Mouse (Mus musculus) hindbrain, embryonic 16.5 days (tissue): ENCODE measurements around the gene Atf6. TPM values are rescaled to one million over a fixed set of nuclear protein-coding genes. Genes with fewer than 3 reads are reported as not detected.

Experiments used
- ATAC-seq: fragments of 200-750 bp; cut with Nextera tagmentation; 2 replicates; pipeline ENCODE4 v1.8.0; 2017; ENCODE audit warnings: moderate TSS enrichment, moderate library complexity
- H3K27ac ChIP-seq: fragments of 300-500 bp; sonication (generic); 2 replicates; pipeline ENCODE4 v1.5.1; 2014; ENCODE audit warnings: low read depth, mild to moderate bottlenecking, control low read depth, low read length, moderate library complexity
- H3K27me3 ChIP-seq: fragments of 300-500 bp; sonication (generic); replicated peaks from 2 replicates; pipeline ENCODE4 v1.6.1; 2014; ENCODE audit warnings: low read length; ENCODE audit not compliant: control insufficient read depth, insufficient read depth
- H3K36me3 ChIP-seq: fragments of 300-500 bp; sonication (generic); 2 replicates; pipeline ENCODE4 v1.6.1; 2014; ENCODE audit warnings: mild to moderate bottlenecking, low read length, moderate library complexity, mixed read lengths; ENCODE audit not compliant: control insufficient read depth, insufficient read depth
- H3K4me1 ChIP-seq: fragments of 300-500 bp; sonication (generic); 2 replicates; pipeline ENCODE4 v1.6.1; 2014; ENCODE audit warnings: low read depth, low read length; ENCODE audit not compliant: control insufficient read depth, insufficient read depth
- H3K4me2 ChIP-seq: fragments of 300-500 bp; sonication (generic); 2 replicates; pipeline ENCODE4 v1.6.1; 2014; ENCODE audit warnings: mild to moderate bottlenecking, low read length, control low read depth, moderate library complexity
- H3K4me3 ChIP-seq: fragments of 300-500 bp; sonication (generic); 2 replicates; pipeline ENCODE4 v1.5.1; 2014; ENCODE audit warnings: mild to moderate bottlenecking, low read length, control low read depth, moderate library complexity
- H3K9ac ChIP-seq: fragments of 300-500 bp; sonication (generic); 2 replicates; pipeline ENCODE4 v1.6.1; 2014; ENCODE audit warnings: low read depth, mild to moderate bottlenecking, control low read depth, low read length, moderate library complexity
- H3K9me3 ChIP-seq: fragments of 300-500 bp; sonication (generic); 2 replicates; pipeline ENCODE4 v1.6.1; 2014; ENCODE audit warnings: mild to moderate bottlenecking, low read length, moderate library complexity; ENCODE audit not compliant: control insufficient read depth
- whole genome bisulfite sequencing: fragments of 180-500 bp; shearing (Covaris S2); extraction: QIAGEN DNeasy Blood & Tissue Kit; methylation state at CpG from one replicate; pipeline ENCODE4 v1.1.7; 2014; 5-methylcytosine and 5-hydroxymethylcytosine counted together
- polyA plus RNA-seq: library from polyadenylated mRNA; unstranded; fragments of >200 nt; fragmentation: Nextera tagmentation; extraction: Ambion mirVana; gene quantifications from 2 replicates; pipeline ENCODE4 v1.2.1, GENCODE M21; 2015

Gene Atf6
- polyA plus RNA-seq, 1 experiment from 2014 or later: 6.5 TPM

GRCm38 (mm10) chr1:170868107-170868904, 735 bp upstream of the Atf6 start:
- Histone ChIP-seq H3K27ac (no peak overlapping the region), H3K4me3 (peak overlapping the region; percentile 94), H3K9me3 (no peaks in the 10 kb centered on the region), H3K27me3 (no peaks in the 10 kb centered on the region), H3K4me1 (peaks cover 7% of the 10 kb centered on the region; the same call in 1 of the 2 replicates), H3K4me2 (peak overlapping the region; percentile 75), H3K36me3 (no peaks in the 10 kb centered on the region), H3K9ac (peak overlapping the region; percentile 66)
- under 1% methylated on average over 33 of the region's 33 CpGs for WGBS
- ATAC-seq: peak; percentile 90

DNA sequence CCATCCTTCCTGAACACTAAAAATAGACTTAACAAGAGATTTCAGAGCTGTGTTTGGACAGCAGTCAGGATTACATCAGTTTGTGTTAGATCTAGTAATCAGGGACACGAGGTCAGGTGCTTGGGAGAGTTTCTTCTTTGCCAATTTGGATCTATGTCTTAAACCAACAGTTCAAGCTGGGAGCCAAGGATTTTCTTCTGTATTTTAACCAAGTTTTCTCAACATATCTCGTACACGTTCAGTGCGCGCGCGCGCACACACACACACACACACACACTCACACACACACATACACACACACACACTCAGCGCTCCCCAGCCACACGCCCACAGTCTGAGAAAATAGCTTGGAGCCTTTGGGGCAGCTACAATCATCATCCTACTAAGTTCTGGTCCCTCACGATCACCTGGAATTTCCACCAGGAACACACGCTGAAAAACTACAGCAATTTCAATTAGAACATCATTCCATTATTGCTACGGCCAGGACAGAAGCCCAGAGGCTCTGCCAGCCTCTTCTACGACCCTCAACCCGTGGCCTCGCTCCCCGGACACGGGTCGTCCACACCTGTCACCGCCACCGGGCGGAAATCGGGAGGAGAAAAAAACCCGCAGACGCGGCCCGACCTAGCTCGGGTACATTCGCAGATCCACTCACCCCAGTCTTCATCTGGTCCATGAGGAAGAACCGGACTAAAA, 430 bp downstream of the Atf6 start:
- no peaks in the 10 kb centered on the region for H3K9me3 ChIP-seq
- H3K9ac ChIP-seq: peak overlapping the region; percentile 89
- no peaks in the 10 kb centered on the region for H3K36me3 ChIP-seq
- H3K4me2 ChIP-seq: peak overlapping the region; percentile 75
- H3K27me3 ChIP-seq: no peaks in the 10 kb centered on the region
- peak overlapping the region; percentile 94 for H3K4me3 ChIP-seq
- H3K4me1 ChIP-seq: peaks cover 7% of the 10 kb centered on the region; the same call in 1 of the 2 replicates
- 2% methylated on average over 30 of the region's 30 CpGs for WGBS
- ATAC-seq: peak; percentile 63
- H3K27ac ChIP-seq: peak overlapping the region; percentile 84

DNA sequence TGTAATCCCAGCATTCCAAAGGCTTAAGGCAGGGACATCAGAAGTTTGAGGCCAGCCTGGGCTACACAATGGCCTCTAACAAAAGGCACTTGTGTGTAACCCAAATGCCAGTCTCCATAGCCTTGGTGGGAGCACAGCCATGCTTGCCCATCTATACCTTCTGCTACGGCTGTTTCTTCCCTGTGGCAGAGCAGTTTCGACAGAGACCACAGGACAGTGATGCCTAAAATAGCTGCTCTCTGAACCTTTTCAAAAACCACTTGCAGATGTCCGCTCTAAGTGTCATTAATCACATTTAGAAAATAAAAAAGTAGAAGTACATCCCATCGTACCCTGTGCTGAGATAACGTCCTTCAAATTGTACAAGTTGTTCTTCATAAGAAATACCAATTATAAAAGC, 2.2 kb downstream of the Atf6 start:
- Histone ChIP-seq H3K4me2 (no peak overlapping the region), H3K27ac (no peak overlapping the region), H3K36me3 (no peaks in the 10 kb centered on the region), H3K9me3 (no peaks in the 10 kb centered on the region), H3K27me3 (no peaks in the 10 kb centered on the region), H3K4me1 (peaks cover 7% of the 10 kb centered on the region; the same call in 1 of the 2 replicates), H3K4me3 (no peak overlapping the region), H3K9ac (no peak overlapping the region)
- 89% methylated on average over 5 of the region's 5 CpGs for WGBS
- no peak for ATAC-seq

DNA sequence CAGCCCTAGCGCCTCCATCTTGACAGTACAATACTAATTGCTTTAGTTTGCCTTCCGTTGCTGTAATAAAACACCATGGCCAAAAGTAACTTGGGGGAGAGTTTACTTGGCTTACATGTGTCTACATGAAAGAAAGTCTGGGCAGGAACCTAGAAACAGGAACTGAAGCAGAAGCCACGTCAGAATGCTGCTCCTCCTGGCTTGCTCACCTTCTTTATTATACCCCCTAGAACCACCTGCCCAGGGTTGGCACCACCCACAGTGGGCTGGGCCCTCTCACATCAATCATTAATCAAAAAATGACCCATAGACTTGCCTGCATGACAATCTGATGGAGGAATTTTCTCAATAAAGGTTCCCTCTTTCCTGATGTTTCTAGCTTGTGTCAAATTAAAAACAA, 2.8 kb downstream of the Atf6 start:
- Histone ChIP-seq H3K27ac (no peak overlapping the region), H3K4me3 (no peak overlapping the region), H3K4me2 (no peak overlapping the region), H3K9ac (no peak overlapping the region), H3K27me3 (no peaks in the 10 kb centered on the region), H3K9me3 (no peaks in the 10 kb centered on the region), H3K4me1 (peaks cover 7% of the 10 kb centered on the region; the same call in 1 of the 2 replicates), H3K36me3 (no peaks in the 10 kb centered on the region)
- ATAC-seq: no peak
- 85% methylated on average over 3 of the region's 3 CpGs for WGBS

DNA sequence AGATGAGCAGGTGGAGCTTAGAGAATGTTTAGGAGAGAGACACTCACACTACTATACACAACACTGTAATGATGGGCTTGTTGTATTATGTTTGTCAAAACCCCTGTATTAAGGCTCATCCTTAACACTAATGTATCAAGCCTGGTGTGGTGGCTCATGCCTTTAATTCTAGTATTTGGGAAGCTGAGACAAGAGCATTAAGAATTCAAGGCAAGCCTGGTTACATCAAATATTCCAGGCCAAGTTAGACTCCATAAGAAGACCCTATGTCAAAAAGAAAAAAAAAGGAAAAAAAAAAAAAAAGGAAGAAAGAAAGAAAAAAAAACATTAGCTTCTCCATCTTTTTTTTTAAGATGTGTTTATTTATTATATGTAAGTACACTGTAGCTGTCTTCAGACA, 3.3 kb downstream of the Atf6 start:
- no peak for ATAC-seq

DNA sequence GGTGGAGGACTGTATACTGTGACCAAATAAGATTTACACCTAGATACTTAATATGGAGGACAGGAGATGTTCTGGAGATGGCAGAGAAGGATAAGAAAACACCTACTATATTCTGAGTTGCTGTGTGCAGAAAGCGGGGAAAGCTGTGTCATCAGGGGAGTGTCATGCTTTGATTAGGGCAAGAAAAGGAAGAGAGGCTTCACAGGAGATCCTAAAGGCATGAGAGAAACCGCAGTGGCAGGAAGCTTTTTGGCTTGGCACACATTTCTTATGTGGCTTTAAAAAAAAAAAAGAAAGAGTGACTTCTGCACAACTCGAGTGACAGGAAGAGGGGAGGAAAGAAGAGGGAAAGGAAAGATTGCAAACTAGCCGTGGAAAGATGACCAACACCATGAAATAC, 4.5 kb downstream of the Atf6 start:
- H3K9me3 ChIP-seq: no peaks in the 10 kb centered on the region
- H3K27me3 ChIP-seq: no peaks in the 10 kb centered on the region
- H3K27ac ChIP-seq: no peak overlapping the region
- no peak overlapping the region for H3K4me2 ChIP-seq
- H3K4me1 ChIP-seq: peaks cover 4% of the 10 kb centered on the region; the same call in 1 of the 2 replicates
- WGBS: 77% methylated on average over 4 of the region's 4 CpGs
- H3K36me3 ChIP-seq: no peaks in the 10 kb centered on the region
- no peak for ATAC-seq
- H3K4me3 ChIP-seq: no peak overlapping the region
- no peak overlapping the region for H3K9ac ChIP-seq

More for the DNA sequence above, 3.3 kb downstream of the Atf6 start:
- no peak overlapping the region for H3K4me2 ChIP-seq
- no peaks in the 10 kb centered on the region for H3K36me3 ChIP-seq
- H3K9me3 ChIP-seq: no peaks in the 10 kb centered on the region
- H3K27ac ChIP-seq: no peak overlapping the region
- H3K4me1 ChIP-seq: peaks cover 4% of the 10 kb centered on the region; the same call in 1 of the 2 replicates
- H3K9ac ChIP-seq: no peak overlapping the region
- H3K27me3 ChIP-seq: no peaks in the 10 kb centered on the region
- H3K4me3 ChIP-seq: no peak overlapping the region

GRCm38 (mm10) chr1:170862435-170862717, 5.2 kb downstream of the Atf6 start:
- no peak for ATAC-seq
- no peak overlapping the region for H3K9ac ChIP-seq
- H3K4me1 ChIP-seq: peaks cover 4% of the 10 kb centered on the region; the same call in 1 of the 2 replicates
- WGBS: 82% methylated on average over 3 of the region's 3 CpGs
- no peak overlapping the region for H3K4me2 ChIP-seq
- H3K9me3 ChIP-seq: no peaks in the 10 kb centered on the region
- no peaks in the 10 kb centered on the region for H3K36me3 ChIP-seq
- H3K27ac ChIP-seq: no peak overlapping the region
- no peak overlapping the region for H3K4me3 ChIP-seq
- no peaks in the 10 kb centered on the region for H3K27me3 ChIP-seq

DNA sequence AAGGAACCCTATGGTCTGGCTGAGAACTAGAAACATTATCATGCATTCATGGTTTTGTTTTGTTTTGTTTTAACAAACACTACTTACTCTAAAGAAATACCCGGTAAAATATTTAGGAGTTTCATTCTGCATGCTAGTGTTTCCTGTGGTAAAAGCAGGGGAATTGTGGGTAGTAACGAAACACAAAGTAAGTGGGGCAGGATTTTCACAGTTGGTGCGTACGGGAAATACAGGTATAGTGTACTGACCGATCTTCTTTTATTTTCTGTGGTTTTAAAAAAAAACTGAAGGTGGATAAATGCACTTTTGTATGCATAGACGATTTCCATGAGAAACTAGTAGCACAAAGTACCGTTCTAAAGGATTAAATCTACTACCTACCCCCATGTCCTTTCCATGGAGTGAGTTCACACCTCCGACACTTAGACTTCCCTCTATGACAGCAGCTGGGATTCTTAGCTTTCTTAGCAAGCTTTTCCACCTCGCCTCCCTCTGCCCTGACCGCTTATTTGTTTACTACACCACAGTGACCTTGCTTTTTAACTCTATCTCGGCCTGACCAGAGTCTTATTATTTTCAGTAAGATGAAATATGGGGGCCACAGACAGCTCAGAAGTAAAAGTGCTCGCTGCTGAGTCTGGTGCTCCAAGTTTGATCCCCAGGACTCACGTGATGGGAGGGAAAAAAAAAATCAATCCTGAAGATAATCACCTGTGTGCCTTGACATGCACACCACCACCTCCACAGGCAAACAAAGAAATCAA, 5.7 kb downstream of the Atf6 start:
- H3K4me3 ChIP-seq: no peak overlapping the region
- no peaks in the 10 kb centered on the region for H3K27me3 ChIP-seq
- H3K4me2 ChIP-seq: no peak overlapping the region
- H3K9me3 ChIP-seq: no peaks in the 10 kb centered on the region
- H3K36me3 ChIP-seq: no peaks in the 10 kb centered on the region
- 86% methylated on average over 13 of the region's 13 CpGs for WGBS
- no peak overlapping the region for H3K27ac ChIP-seq
- ATAC-seq: no peak
- H3K9ac ChIP-seq: no peak overlapping the region
- peaks cover 3% of the 10 kb centered on the region; the same call in 1 of the 2 replicates for H3K4me1 ChIP-seq

GRCm38 (mm10) chr1:170858872-170859271, 8.7 kb downstream of the Atf6 start:
- Histone ChIP-seq H3K4me2 (no peak overlapping the region), H3K9ac (no peak overlapping the region), H3K4me3 (no peak overlapping the region), H3K9me3 (no peaks in the 10 kb centered on the region), H3K27me3 (no peaks in the 10 kb centered on the region), H3K27ac (no peak overlapping the region), H3K36me3 (no peaks in the 10 kb centered on the region), H3K4me1 (no peaks in the 10 kb centered on the region)
- ATAC-seq: no peak
- WGBS: 70% methylated on average over 2 of the region's 2 CpGs
